Mouse (Mus musculus) c-Kit-positive CD71-negative TER-119-negative erythroid progenitor cells, embryonic 14.5 days (primary cell): ENCODE data around the gene Zkscan3.

ENCODE experiments used
- DNase-seq: peaks from one replicate; pipeline ENCODE4 v3.0.0-alpha.2; 2013; ENCODE audit warnings: low read depth

Gene Zkscan3

DNA sequence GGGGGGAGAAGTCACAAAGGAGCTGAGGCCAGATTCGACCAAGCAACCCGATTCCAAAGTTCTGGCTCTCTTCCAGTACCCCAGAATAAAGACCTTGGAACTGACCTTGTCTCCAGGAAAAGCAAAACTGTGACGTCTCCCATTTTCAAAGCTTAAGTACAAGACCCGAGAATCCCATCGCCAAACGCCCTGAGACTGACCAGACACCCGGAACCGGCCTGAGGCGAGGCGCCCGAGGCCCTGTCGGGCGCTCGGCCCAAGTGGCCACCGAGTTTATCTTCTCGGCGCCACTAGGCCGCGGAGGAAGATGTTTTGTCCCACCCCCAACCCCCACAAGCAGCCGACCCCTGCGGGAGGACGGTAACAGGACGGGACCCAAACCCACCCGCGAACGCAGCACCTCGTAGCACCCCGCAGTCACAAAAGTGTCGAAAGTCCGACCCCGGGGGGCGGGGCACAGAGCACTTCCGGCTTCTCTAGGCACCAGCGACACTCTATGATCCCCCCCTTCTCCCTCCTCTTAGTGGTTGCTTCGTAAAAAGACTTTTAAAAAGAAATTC lies at the start of gene Zkscan3:
Zkscan3 (minus strand) TSS at position 469 of the 560 bp plus-strand sequence.
- peak; percentile 73 for DNase-seq

DNA sequence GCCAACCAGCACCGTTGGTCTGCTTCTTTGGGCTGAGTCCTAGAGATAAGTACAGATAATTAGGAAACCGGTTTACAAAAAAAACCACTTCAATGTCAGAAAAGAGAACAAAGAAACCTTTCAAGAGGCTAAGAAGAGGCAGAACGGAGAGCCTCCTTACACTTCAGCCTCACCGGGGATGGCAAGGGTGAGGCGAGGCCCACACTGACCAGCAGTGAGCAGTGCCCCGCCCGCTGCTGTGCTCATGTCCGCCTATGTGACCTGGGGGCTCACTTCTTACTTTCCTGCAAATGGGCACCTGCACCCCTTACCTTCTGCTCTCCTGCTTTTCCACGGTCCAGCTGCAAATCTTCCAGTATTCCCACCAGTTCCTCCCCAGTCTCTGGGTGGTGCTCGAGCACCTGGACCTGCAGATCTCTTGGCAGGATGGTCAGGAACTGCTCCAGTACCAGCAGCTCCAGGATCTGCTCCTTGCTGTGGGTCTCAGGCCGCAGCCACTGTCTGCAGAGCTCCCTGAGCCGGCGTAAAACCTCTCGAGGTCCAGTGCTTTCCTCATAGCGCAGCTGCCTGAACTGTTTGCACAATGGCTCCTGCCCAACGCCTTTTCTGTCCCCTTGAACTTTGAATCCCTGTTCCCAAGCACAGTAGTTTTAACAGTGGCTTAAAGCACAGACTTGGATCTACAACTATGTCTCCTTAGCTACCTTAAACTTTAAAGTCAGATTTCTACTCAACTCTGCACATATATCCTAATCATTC lies 45.5 kb upstream of the Zkscan3 start:
- DNase-seq = no peak

DNA sequence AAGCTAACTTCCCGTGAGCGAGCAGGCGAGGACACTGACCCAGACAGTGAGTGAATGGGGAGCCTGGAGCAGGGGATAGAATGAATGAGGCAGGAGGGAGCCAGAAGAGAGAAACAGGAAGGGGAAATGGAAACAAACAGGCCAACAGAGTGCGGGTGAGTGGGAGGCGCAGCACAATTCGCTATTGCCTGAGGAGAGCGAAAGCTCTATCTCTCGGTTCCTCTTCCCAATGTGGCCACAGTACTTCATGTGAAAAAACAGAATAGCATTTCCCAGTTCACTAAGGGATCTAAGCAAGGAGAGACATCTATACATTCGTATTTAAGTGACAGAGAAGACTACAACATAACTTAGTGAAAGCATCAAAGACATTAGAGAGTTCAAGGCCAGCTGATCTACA lies 44.2 kb upstream of the Zkscan3 start:
- no peak for DNase-seq

DNA sequence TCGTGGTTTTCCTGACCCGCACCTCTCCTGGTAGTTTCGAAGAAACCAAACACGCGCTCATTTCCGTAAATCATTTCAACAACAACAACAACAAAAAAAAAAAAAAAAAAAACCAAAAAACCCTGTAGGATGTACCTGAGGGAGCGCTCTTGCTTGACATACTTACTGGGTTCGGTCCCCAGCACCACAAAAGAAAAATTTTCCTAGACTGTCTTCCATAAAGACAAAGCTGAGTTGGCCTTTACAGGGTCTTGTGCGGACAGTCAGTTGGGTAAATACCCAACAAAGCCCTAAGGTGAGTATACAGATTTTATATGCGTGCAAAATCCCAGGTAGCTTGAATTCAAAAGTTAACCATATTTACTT lies 38.6 kb upstream of the Zkscan3 start:
- no peak for DNase-seq

DNA sequence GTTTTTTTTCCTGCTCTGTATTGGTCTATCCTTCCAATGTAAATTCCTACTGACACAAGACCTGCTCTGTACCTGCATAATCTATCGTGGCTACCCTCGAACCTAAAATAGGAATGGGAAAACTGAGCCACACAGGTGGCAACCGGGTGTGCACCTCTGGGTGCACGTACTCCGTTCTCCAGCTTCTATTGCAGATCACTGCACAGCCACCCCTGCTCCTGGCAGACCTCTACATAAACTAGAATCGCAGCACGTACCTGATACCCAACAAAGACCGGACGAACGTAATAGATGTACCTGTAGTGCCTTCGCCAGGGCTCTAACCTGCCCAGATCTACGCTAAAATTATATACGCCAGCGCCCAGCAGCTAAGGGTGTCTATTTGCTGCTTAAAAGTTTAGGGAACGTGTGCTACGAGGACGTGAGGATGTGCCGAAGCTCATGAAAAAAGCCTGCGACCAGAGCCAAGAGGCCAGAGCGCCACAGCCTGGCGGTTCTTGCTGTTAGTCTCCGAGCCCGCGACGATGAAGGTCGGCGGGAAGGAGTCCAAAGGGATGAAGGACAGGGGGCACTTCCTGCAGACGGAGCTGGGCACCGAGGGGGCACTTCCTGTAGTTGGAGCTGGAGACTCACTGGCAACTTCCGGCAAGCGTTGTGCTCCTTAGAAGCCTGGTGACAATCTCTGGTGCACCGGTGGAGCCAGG lies 38.1 kb upstream of the Zkscan3 start, which contains the start of gene Pgbd1:
Pgbd1 (minus strand) TSS at position 556 of the 704 bp plus-strand sequence.
- peak; percentile 49 for DNase-seq

DNA sequence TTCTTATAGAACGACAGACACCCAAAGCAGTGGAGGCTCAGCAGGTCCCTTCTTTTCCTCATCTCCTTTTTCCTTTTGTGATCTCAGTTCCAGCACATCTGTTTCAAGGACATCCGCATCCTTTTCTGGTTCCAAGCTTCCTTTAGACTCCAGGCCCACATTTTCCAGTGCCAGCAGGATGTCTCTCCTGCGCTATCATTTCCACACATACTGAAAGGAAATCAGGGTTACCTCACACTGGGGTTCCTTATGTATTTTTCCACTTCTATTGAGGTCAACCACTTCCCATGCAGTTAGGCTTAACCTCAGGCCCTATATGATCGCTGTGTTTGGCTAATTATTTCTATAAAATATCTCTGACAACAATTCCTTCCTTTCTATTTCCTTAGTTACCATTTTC lies 32.9 kb upstream of the Zkscan3 start:
- no peak for DNase-seq

DNA sequence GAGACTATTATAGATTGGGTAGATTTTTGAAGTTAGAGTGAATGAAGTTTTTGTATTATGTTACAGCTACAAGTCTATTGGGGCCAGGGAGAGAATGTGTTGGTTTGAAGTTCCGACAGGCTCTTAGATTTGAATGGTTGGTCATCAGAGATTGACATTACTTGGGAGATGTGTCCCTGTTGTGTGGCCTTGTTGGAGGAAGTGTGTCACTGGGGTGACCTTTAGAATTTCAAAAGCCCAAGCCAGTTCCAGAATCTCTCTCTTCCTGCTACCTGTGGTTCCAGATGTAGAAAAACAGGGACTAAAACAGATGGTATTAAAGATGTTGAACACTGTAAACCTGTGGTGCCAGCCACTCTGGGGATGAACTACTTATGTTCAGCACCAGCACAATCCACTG lies 25.1 kb upstream of the Zkscan3 start:
- no peak for DNase-seq

DNA sequence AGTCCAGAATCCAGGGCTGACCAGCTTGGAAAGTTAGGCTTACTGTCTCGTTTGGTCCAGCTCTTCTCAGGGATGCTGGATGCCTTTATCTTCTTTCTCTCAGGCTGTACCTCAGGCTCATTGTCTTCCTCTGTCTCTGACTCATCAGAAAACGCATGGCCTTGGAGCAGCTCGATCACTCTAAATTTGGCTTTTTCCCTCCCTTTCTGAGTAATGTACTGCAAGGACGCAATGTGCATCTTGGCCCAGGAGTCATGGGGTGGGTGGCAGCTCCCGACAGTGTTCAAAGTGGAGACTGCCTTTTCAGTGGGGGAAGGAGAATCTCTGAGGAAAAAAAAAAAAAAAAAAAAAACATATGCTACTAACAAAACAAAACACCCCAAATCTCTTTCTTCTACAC lies 20.7 kb upstream of the Zkscan3 start:
- DNase-seq = no peak

DNA sequence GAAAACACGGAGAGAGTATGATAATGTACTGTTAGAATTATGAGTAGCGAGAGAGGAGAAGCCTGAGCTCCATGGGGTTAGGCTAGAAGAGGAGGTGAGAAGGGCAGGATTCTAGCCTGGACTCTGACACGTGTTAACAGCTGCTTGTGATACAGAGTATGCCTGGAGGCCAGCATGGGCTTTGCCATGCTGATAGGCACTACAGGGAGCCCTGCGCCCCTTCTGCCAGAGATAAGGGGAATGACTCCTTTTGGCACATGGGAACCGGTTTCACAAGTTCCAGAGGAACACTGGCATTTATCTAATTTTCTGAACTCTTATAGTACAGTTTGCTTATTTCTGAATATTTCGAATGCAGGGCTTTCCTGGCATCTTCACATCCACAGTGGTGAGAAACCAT lies 16.3 kb upstream of the Zkscan3 start:
- DNase-seq = no peak

DNA sequence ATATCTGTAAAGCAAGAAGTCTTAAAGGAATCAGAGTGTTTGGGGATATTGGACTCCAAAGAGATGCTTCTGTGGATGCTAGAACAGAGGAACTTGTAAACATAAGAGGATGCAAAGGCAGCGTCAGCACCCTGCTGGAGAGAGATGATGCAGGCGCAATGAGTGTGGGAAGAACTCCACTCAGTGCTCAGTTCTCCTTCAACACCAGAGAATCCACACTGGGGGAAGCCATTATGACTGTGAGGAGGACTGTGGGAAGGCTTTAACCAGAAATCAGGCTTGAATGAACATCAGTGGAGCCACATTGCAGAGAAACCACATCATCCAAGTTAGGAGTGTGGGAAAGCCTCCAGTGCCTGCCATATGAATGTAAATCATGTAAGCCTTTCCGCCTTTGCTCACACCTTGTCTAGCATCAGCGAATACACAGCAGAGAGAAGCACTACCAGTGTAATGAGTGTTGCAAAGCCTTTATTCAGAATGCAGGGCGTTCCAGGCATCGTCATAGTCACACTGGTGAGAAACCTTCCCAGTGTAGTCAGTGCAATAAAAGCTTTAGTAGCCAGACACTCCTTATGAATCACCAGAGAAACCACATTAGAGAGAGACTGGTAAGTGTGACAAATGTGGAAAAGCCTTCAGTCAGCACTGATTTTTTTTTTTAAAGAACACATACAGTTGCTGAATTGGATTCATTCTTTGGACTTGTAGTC lies 14.9 kb upstream of the Zkscan3 start:
- no peak for DNase-seq

DNA sequence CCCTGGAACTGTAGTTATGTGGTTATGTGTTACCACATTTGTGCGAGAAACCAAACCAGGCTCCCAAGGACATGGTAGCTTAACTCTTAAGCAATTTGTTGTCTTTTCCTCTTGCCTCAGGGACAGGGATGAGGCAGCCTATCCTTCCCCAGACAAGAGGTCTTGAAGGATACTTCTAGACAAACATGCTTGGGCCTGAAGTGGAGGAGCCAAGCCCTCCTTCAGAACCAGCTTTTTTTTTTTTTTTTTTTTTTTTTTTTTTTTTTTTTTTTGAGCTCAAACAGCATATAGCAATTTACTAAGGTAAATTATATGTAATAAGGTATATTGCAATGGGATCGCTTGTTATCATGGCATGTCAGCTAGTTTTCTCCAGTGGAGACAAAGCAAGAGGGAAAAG lies 13.2 kb upstream of the Zkscan3 start:
- no peak for DNase-seq

DNA sequence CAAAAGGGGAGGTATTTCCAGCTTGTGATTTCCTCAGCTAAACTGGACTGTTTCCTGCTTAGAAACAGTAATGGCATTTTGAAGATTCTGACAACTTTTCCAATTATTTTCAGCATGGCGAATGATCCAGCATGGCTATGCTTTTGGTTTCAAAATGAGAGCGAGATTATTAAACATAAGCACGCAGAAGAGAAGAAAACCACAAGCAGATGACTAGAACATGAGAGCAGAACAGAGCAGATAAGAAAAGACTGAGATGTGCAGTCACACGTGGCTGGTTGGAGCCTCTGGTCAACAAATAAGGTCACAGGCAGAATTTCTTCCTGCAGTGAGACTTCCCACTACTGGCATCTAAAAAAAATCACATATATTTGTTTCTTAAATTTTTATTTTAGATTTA lies 12.7 kb upstream of the Zkscan3 start:
- no peak for DNase-seq

DNA sequence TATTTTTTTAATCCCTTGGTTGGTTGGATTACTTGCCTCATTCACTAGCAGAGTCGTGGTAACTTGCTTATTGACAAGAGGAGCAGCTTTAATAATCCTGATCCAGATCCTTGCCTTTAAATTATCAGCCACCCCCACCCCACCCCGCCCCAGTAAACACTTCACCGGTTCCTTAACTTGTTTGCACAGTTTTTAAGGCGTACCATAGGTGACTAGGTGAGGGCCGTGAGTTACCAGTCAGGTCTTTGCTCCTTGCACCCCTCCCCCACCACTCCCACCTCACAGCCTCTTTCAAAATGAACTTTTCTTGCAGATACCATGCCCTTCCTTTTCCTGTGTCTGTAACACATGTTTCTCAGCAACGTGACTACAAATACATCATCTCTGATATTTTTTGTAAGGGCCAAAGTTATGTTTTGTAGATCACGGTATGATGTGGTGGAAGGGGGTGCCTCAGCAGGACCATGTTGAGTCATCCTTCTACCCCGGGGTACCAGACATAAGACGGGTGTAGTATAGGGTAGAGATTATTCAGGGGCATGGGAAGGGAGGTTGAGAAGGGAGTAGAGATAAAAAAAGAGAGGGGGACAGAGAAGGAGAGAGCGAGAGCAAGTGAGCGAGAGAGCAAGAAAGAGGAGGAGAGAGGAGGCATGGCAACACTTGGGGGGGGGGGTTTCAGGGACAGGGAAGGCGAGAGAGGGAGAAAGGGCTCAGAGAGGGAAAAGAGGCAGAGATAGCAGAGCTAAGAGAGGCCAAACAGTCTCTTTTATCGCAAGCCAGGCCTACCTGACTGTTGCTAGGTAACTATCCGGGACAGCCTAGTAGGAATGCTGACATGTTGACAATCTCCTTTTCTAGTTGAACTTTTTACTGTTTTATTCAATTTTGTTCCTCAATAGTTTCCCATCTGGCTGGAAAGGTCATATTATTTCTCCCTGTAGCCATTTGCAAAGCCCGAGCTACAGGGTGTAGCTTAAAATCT lies 12.0 kb upstream of the Zkscan3 start:
- DNase-seq = no peak

DNA sequence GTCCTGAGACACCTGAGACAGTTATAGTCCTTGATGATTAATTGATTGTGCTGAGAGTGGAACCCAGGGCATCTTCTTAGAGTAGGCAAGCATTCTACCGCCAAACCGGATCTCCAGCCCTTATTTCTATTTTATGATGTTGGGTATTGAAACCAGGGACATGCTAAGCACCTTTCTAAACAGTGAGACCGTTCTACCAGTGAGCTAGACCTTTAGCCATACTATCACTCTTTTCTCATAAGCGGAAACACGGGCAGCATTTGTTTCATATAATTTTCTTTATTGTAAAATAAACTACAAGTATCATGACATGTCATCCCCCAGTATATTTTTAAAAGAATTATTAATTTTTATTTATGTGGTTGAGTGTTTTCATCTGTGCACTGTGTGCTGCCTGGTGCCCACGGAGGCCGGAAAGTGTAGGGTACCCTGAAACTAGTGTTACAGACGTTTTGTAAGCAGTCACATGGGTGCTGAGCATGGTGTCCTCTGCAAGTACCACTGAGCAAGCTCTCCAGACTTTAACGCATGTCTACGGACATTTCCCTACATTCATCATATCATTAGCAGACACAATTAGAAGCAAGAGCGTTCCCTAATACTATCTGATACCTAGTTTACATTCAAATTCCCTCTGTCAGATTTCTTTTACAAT lies 6.4 kb upstream of the Zkscan3 start:
- no peak for DNase-seq

DNA sequence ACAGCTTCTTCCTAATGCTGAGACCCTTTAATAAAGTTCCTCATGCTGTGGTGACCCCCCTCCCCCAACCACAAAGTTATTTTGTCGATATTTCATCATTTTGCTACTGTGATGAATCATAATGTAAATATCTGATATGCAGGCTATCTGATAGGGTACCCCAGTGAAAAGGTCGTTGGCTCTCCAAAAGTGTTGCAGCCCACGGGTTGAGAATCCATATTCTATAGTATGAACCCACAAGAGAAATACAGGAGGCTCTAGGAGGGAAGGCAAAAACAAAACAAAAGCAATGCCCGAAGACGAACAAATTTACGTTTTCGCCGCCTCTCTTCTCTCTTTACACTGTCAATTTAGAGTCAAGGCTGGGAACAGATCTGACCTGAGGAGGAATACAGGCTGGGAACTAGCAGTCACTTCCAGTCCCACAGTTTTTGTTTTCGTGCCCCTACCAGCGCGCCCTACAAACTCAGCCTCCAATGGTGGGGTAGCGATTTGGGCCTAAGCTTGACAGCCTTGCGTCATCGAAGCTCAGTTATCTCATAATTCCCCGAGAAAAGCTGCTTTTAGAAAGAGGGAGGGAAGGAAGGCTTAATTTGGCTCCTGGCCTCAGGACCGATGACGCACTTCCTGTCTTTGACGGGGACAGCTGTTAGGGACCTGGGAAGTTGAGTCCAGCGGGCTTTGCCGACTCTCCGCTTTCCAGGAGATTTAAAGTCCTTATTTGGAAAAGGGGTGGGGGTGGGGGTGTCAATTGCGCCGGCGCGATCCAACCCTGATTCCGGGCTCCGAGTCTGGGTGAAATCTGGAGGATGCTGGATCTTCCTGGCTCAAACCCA lies 5.6 kb upstream of the Zkscan3 start:
- peak; percentile 50 for DNase-seq

DNA sequence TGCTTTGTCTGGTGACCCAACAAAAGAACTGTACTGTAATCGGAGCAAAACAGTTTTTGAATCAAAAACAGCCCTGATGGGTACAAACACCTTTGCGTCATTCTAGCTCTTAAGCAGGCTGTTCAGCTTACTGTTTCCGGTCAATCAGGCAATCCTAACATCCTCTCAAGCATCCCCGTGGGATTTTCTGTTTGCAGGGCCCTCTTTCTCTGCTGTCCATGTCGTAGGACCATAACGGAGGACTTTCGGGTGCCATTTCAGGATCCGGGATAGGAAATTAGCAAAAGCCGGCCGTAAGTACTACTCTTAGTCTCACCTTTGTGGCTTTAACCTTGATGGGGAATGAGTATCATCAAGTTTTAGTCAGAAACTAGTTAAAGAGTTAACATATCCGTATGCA lies 4.8 kb upstream of the Zkscan3 start:
- no peak for DNase-seq

DNA sequence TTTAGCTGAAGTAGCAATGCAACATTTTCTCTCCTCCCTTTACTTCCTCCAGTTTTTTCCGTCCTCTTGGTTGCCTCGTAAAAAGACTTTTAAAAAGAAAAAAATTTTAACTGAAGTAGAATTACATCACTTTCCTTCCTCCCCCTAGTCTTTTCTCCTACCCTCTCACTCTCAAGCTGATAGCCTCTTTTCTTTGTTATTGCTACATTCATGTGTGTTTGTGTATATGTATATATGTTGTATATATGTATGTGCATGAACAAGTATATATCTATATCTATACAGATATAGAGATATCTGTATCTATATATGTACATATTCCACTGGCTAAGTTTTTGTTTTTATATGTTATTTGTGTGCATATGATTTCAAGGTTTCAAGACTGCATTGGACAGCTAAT lies 293 bp upstream of the Zkscan3 start:
- DNase-seq = no peak

DNA sequence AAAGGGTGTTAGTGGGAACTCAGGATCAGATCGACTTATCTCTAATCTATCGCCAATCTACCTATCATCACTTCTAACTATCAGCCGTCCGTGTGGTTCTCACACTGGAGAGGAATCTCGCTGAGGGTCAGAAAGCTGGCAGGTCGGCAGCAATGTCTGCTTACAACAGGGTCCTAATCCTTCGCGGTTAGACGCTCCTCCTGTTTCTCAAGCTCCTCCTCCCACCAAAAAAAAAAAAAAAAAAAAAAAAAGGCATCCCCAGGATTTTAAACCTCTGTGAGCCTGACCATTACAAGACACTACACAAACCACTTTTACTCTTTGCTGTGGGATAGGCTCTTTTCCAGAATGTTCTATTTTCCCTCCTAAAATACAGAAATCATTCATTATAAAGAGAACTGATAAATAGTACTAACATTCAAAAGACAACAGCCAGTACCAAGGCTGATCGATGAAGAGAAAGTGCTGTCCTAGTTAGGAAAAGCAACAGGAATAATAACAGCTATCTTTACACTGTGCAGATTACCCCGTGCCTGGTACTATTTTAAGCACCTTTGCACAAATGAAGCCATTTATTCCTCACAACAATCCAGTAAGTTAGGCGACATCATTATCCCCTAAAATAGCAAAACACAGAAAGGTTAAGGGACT lies 794 bp downstream of the Zkscan3 start:
- DNase-seq = no peak

DNA sequence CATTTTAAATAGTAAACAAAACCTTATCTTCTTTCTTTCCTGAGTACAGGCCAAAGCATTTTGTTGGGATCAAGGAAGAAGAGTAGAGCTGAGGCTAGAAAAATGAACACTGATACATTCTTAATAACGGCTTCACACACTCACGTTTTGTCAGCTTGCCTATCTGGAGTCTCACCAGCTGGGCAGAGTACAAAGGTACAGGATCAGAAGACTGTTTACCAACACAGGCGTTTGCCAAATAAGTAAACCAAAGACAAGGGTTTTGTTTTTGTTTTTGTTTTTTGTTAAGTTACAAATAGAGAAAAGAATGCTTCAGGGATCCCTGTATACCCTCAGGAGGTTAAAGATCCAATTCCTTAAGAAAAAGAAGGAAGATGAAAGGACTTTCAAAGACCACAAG lies 1.4 kb downstream of the Zkscan3 start:
- no peak for DNase-seq

DNA sequence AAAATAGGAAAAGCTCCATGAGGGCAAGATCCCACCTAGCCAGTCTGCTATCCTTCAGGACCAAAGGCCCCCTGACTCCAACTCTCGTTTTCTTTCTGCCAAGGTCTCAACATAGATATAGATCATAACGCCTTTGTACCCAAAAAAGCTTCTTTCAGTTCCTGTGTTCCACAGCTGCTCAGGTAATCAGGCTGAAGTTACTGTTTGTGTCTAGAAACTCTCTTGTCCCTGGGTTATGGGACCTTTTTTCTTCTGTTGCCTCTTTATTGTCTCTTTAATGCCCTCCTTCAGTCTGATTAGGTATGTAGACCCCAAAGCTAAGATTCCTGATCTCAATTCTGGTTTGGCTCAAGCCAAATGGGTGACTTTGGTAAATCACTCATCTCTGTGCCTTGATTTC lies 5.1 kb downstream of the Zkscan3 start:
- no peak for DNase-seq
